Mouse (Mus musculus): ENCODE measurements around the gene Stat5b. TPM values are rescaled to one million over a fixed set of nuclear protein-coding genes. Genes with fewer than 3 reads are reported as not detected.
"Not testable (repeated sequence)": the region's sequence is repeated elsewhere in the genome, so short reads cannot be mapped to it uniquely, and the experiment has no call there.

The Stat5b gene
- polyA plus RNA-seq, 1 experiment from 2014 or later: 20.6 TPM

DNA sequence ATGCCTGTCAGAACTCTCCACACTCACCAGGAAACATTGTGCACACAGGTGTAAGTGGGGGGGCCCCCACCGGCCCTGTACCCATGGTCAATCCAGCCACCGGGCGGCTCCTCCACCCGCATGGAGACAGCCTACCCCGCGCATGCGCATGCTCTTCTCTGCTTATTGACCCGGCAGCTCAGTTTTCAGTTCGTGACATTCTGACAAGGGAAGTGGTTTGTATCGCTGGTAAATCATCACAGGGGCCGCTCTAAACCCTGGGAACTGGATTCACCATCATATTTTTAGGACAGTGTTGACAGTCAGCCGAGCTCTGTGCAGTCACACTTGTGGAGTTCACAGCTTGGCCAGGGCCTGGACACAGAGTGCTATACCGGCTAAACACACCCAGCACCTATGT, 36.0 kb downstream of the Stat5b start:
- WGBS (ENCODE audit: insufficient replicate concordance): 5% methylated on average over 13 of the region's 13 CpGs
- peak; percentile 39 for ATAC-seq (ENCODE audit: insufficient read depth)
- H3K4me1 ChIP-seq (replicated peaks): peaks cover 56% of the 10 kb centered on the region
- H3K9ac ChIP-seq: peak overlapping the region; percentile 17; the same call in 1 of the 2 replicates
- peak overlapping the region; percentile 64 for H3K27ac ChIP-seq (replicated peaks)
- 0 out of 2 replicates have a peak, but pooled peaks cover 4% of the 10 kb centered on the region for H3K9me3 ChIP-seq (replicated peaks)
- no peaks in the 10 kb centered on the region for H3K27me3 ChIP-seq
- peak overlapping the region; percentile 20 for H3K4me3 ChIP-seq (replicated peaks)
- peak overlapping the region; percentile 54 for H3K4me2 ChIP-seq
- peaks cover 11% of the 10 kb centered on the region; the same call in 1 of the 2 replicates for H3K36me3 ChIP-seq (replicated peaks)

DNA sequence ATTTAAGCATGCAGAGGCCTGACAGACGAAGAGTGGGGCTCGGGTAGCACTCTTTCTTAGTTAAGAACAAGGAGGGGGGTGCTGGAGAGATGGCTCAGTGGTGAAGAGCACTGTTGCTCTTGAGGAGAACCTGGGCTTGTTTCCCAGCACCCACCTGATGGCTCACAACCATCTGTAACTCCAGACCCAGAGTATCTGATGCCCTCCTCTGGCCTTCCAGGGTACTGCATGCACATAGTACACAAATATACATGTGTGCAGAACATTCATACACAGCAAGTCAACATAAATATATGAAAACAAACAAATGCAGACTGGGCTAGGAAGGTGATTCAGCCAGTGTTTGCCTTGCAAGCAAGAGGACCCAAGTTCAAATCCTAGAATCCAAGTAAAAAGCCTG, 39.4 kb downstream of the Stat5b start:
- Histone ChIP-seq H3K36me3 (replicated peaks) (peaks cover 23% of the 10 kb centered on the region; the same call in 1 of the 2 replicates), H3K9ac (no peak overlapping the region), H3K27me3 (no peaks in the 10 kb centered on the region), H3K4me1 (replicated peaks) (peaks cover 22% of the 10 kb centered on the region), H3K9me3 (replicated peaks) (0 out of 2 replicates have a peak, but pooled peaks cover 4% of the 10 kb centered on the region), H3K4me2 (no peak overlapping the region), H3K4me3 (replicated peaks) (no peak overlapping the region), H3K27ac (replicated peaks) (no peak overlapping the region)
- no peak for ATAC-seq (ENCODE audit: insufficient read depth)
- 81% methylated on average over 2 of the region's 2 CpGs for WGBS (ENCODE audit: insufficient replicate concordance)

DNA sequence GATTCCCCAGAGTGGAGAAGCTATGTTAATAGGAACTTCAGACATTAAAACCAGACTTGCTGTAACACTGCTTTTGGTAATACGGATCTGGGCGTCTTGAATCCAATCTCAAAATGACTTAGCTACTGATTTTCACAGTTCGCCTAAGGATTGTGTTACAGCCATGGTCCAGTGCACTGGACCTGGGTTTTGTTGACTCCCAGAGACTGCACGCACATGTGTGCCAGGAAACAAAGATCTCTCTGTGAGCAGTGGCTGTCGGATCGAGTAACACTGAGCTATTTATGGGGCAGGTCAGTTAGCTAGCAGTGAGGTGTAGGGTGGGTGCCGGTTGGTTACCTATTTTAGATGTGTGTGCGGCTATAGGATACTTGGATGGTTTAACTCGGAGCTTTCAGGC, 40.0 kb downstream of the Stat5b start:
- no peak for ATAC-seq (ENCODE audit: insufficient read depth)
- Histone ChIP-seq H3K9ac (no peak overlapping the region), H3K4me3 (replicated peaks) (no peak overlapping the region), H3K9me3 (replicated peaks) (0 out of 2 replicates have a peak, but pooled peaks cover 4% of the 10 kb centered on the region), H3K27me3 (no peaks in the 10 kb centered on the region), H3K4me1 (replicated peaks) (peaks cover 16% of the 10 kb centered on the region), H3K4me2 (no peak overlapping the region), H3K36me3 (replicated peaks) (peaks cover 29% of the 10 kb centered on the region; the same call in 1 of the 2 replicates), H3K27ac (replicated peaks) (no peak overlapping the region)
- 78% methylated on average over 9 of the region's 9 CpGs for WGBS (ENCODE audit: insufficient replicate concordance)

DNA sequence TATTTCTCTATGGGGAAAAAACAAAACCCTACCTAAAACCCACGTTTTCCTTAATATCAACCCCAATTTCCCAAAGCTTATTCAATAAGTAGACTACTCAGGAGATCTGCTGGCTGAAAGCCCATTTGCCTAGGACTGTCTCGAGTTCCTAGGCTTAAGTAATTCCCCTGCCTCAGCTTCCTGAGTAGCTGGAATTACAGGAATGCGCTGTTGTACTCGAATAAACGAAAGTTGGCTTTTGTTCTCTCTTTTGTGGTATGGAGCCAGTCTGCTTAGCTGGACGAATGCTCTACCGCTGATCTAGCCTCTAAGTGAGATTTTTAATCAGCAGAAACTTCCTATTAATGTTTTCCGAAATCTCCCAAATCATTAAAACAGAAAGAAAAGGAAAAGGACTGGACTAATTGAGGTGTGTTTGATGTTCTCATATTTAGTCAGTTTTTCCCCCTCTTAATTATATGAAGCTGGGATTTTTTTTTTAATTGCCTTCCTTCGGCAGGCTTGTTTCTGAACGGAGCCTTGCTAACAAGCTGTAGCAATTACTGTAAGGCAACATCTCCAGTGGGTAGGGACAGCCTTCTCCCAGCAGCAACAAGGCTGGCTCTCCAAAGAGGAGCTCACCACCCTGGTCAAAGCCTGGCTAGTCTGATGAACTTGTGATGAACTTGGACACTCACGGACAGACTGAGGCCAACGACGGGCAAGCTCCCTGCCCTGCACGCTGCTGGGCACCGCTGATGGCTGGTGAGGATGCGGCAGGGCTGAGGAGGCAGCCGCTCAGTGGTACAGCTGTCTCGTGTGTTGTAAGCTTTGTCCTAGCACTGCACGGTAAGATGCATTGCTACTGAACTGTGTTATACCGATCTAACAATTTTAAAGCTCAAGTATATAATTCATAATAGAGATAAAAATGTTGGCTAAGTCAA, 43.9 kb downstream of the Stat5b start:
- peaks cover 64% of the 10 kb centered on the region for H3K36me3 ChIP-seq (replicated peaks)
- no peak overlapping the region for H3K4me2 ChIP-seq
- H3K9me3 ChIP-seq (replicated peaks): no peaks in the 10 kb centered on the region
- H3K4me3 ChIP-seq (replicated peaks): no peak overlapping the region
- no peak overlapping the region for H3K27ac ChIP-seq (replicated peaks)
- WGBS (ENCODE audit: insufficient replicate concordance): 81% methylated on average over 20 of the region's 20 CpGs
- no peaks in the 10 kb centered on the region for H3K27me3 ChIP-seq
- H3K4me1 ChIP-seq (replicated peaks): no peaks in the 10 kb centered on the region; the same call in 1 of the 2 replicates
- ATAC-seq (ENCODE audit: insufficient read depth): no peak
- H3K9ac ChIP-seq: no peak overlapping the region

DNA sequence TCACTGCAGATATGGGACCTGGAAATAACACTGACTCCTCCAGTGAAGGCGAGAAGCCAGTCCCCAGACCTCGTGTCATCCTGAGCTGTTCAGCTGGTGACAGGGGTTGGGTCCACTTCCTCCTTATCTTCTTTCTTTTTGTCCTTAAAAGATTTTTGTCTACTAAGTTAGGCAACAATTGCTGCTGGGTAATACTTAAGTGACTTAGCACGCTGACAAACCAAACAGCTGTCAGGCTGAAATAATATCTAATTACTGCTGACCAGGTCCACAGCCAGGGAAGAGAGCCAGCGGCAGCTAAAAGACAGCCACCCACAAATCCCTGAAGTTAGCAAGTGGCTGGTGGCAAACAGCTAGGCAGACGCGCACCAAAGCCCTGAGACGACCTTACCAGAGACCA, 45.0 kb downstream of the Stat5b start:
- no peak overlapping the region for H3K4me3 ChIP-seq (replicated peaks)
- no peaks in the 10 kb centered on the region for H3K27me3 ChIP-seq
- peaks cover 68% of the 10 kb centered on the region for H3K36me3 ChIP-seq (replicated peaks)
- no peaks in the 10 kb centered on the region; the same call in 1 of the 2 replicates for H3K4me1 ChIP-seq (replicated peaks)
- no peak overlapping the region for H3K9ac ChIP-seq
- H3K27ac ChIP-seq (replicated peaks): 0 out of 2 replicates have a peak overlapping the region, but pooled peaks have one; percentile 2
- WGBS (ENCODE audit: insufficient replicate concordance): 56% methylated on average over 7 of the region's 7 CpGs
- H3K4me2 ChIP-seq: no peak overlapping the region
- H3K9me3 ChIP-seq (replicated peaks): no peaks in the 10 kb centered on the region
- ATAC-seq (ENCODE audit: insufficient read depth): no peak

DNA sequence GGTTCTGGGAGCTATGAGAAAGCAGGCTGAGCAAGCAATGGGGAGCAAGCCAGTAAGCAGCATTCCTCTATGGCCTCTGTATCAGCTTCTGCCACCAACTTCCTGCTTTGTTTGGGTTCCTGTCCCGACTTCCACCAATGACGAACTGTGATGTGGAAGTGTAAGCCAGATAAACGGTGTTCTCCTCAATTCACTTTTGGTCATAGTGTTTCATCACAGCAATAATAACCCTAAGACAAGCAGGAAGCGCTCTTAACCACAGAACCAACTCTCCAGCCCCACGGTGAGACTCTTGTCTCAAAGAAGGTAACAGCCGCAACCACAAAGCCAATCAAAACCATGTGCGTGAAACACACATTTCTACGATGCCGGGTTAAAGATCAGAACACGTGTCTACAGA, 46.1 kb downstream of the Stat5b start:
- no peak overlapping the region for H3K4me3 ChIP-seq (replicated peaks)
- H3K36me3 ChIP-seq (replicated peaks): peaks cover 78% of the 10 kb centered on the region
- H3K9me3 ChIP-seq (replicated peaks): no peaks in the 10 kb centered on the region
- no peak overlapping the region for H3K9ac ChIP-seq
- no peak overlapping the region for H3K27ac ChIP-seq (replicated peaks)
- H3K27me3 ChIP-seq: no peaks in the 10 kb centered on the region
- no peak overlapping the region for H3K4me2 ChIP-seq
- no peak for ATAC-seq (ENCODE audit: insufficient read depth)
- no peaks in the 10 kb centered on the region; the same call in 1 of the 2 replicates for H3K4me1 ChIP-seq (replicated peaks)
- 63% methylated on average over 10 of the region's 10 CpGs for WGBS (ENCODE audit: insufficient replicate concordance)

DNA sequence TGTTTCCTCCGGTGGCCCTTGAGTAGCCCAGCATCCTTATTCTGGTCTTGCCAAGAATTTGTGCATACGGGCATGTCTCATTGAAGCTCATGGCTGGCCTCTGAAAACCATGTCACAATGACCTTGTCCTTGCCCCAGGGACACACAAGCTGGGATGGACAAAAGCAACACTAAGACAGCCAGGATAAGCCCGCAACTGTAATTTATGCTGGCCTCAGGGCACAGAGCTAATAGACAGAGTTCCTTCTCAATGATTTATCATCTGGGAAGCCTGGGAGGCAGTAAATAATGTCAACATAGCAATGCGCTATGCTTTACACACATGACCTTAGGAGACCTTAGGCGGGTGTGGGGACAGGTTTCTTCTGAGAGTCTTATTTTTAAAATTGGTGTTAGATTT, 51.1 kb downstream of the Stat5b start:
- H3K4me3 ChIP-seq (replicated peaks): no peak overlapping the region
- no peak for ATAC-seq (ENCODE audit: insufficient read depth)
- H3K27ac ChIP-seq (replicated peaks): no peak overlapping the region
- no peaks in the 10 kb centered on the region for H3K4me1 ChIP-seq (replicated peaks)
- 81% methylated on average over 5 of the region's 5 CpGs for WGBS (ENCODE audit: insufficient replicate concordance)
- H3K36me3 ChIP-seq (replicated peaks): peaks cover 81% of the 10 kb centered on the region
- H3K27me3 ChIP-seq: no peaks in the 10 kb centered on the region
- no peaks in the 10 kb centered on the region for H3K9me3 ChIP-seq (replicated peaks)
- no peak overlapping the region for H3K9ac ChIP-seq
- H3K4me2 ChIP-seq: no peak overlapping the region

DNA sequence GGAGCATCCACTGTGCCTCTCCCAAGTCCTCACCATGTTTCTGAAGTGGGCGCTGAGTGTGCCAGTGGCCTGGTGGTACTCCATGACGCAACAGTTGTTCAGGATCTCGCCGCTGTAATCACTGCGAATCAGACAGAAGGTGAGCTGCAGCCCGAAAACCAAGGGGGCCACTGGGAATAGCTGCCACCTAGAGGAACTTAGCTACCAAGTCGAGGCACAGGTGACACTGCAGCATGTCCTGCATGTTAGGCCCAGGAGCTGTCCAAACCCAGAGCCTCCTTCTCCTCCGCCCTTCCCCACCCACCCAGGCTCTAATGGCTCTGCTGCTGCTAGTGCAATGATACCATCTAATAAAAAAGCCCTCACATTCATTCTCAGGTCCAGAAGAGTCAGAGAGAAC, 53.9 kb downstream of the Stat5b start:
- Histone ChIP-seq H3K9me3 (replicated peaks) (no peaks in the 10 kb centered on the region), H3K9ac (no peak overlapping the region), H3K36me3 (replicated peaks) (peaks cover 70% of the 10 kb centered on the region), H3K27ac (replicated peaks) (no peak overlapping the region), H3K4me1 (replicated peaks) (no peaks in the 10 kb centered on the region), H3K4me2 (no peak overlapping the region), H3K27me3 (no peaks in the 10 kb centered on the region), H3K4me3 (replicated peaks) (no peak overlapping the region)
- ATAC-seq (ENCODE audit: insufficient read depth): no peak
- WGBS (ENCODE audit: insufficient replicate concordance): 75% methylated on average over 8 of the region's 8 CpGs

DNA sequence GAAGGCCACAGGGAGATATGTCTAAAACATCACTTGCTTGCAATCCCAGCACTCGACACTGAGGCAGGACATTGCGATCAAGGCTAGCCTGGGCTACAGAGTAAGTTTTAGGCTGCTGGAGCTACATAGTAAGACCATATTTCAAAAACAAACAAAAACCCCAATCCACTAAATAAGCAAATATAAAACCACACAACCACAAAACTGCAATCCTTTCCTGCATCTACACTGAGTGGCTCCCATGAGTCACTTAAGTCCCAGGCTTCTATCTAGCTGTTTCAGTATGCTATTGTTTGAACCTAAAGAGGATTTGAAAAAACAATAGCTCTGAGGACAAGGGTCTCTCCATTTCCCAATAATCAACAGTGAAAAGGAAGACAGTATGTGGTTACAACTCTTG, 55.1 kb downstream of the Stat5b start:
- Histone ChIP-seq H3K4me1 (replicated peaks) (no peaks in the 10 kb centered on the region), H3K27me3 (no peaks in the 10 kb centered on the region), H3K27ac (replicated peaks) (no peak overlapping the region), H3K4me3 (replicated peaks) (no peak overlapping the region), H3K4me2 (no peak overlapping the region), H3K9ac (no peak overlapping the region), H3K9me3 (replicated peaks) (no peaks in the 10 kb centered on the region), H3K36me3 (replicated peaks) (peaks cover 70% of the 10 kb centered on the region)
- ATAC-seq (ENCODE audit: insufficient read depth): no peak
- 85% methylated on average over 2 of the region's 2 CpGs for WGBS (ENCODE audit: insufficient replicate concordance)

DNA sequence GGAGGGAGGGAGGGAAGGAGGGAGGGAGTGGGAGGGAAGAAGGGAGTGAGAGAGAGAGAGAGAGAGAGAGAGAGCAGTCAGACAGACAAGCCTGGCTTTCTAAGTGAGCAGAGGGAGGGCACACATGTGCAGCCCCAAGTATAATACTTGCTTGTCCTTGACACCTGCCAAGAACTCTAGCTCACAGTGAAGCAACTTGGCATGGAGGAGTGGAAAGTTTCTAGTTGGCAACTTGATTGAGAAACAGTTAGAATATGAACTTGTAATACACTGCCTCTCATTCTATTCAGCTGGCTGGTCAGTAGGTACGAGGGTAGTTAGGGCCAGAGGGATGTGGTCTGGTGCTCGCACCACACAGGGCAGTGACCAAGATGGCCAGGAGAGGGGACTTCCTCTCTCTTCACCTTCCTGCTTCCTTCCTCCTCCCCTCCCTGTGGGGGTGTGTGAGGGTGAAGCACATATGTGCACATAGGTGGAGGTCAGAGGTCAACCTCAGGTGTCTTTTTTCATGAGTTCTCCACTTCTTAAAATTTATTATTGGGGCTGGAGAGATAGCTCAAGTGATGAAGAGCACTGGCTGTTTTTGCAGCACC, 59.0 kb downstream of the Stat5b start:
- H3K27me3 ChIP-seq: no peaks in the 10 kb centered on the region
- ATAC-seq (ENCODE audit: insufficient read depth): no peak
- no peaks in the 10 kb centered on the region for H3K9me3 ChIP-seq (replicated peaks)
- no peak overlapping the region for H3K4me3 ChIP-seq (replicated peaks)
- no peak overlapping the region for H3K4me2 ChIP-seq
- no peaks in the 10 kb centered on the region for H3K4me1 ChIP-seq (replicated peaks)
- no peak overlapping the region for H3K9ac ChIP-seq
- H3K27ac ChIP-seq (replicated peaks): no peak overlapping the region
- 74% methylated on average over 2 of the region's 2 CpGs for WGBS (ENCODE audit: insufficient replicate concordance)
- peaks cover 80% of the 10 kb centered on the region for H3K36me3 ChIP-seq (replicated peaks)

DNA sequence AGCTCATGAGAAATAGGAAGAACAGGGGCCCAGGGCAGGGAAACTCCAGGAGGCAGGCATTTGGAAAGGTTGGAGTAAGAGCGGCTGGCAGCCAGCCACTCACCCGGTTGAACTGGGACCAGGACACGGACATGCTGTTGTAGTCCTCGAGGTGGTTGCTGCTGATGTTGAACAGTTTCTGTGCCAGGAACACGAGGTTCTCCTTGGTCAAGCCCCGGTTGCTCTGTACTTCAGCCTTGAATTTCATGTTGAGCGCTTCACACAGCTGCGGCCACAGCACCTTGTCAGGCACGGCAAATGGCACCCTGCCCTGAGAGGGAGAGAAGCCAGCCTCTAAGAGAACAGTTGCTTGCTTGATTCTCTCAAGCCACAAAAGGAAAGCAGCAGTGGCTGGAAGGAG, 59.9 kb downstream of the Stat5b start:
- H3K27me3 ChIP-seq; H3K4me3 ChIP-seq (replicated peaks); H3K4me2 ChIP-seq; ATAC-seq (ENCODE audit: insufficient read depth); H3K27ac ChIP-seq (replicated peaks); H3K9ac ChIP-seq; H3K9me3 ChIP-seq (replicated peaks); H3K4me1 ChIP-seq (replicated peaks): not testable (repeated sequence)
- H3K36me3 ChIP-seq (replicated peaks): peaks cover 84% of the 10 kb centered on the region
- WGBS (ENCODE audit: insufficient replicate concordance): 78% methylated on average over 9 of the region's 9 CpGs
